Mouse (Mus musculus) right cerebral cortex, postnatal 10 days (tissue): ENCODE data around the gene Serpinb1b.
A peak's percentile ranks its signal among the peaks of the same experiment; 100 is the strongest.

Source experiments
- DNase-seq, 2 experiments: peaks; one replicate each; pipeline ENCODE4 v3.0.0; 2021; ENCODE audit warnings: low spot score in 2 of 2

Gene Serpinb1b

DNA sequence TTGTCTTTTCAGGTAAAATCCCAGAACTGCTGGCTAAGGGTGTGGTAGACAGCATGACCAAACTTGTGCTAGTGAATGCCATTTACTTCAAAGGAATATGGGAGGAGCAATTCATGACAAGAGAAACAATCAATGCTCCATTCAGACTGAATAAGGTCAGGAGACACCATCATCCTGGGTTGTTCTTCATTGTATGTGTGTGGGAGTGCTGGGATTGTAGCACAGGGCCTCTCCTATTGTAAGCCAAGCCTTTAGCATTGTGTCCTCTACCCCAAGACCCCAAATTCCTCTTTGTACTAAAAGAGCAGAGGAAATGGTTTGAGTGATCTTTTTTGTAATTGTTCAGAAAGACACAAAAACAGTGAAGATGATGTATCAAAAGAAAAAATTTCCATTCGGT is 12.9 kb downstream of the Serpinb1b start:
- no peak for DNase-seq

GRCm38 (mm10) chr13:33095575-33095974 is 17.2 kb downstream of the Serpinb1b start:
- DNase-seq: no peak

- DNase-seq: no peak
Observed at GRCm38 (mm10) chr13:33105626-33106025, 27.3 kb downstream of the Serpinb1b start.

DNA sequence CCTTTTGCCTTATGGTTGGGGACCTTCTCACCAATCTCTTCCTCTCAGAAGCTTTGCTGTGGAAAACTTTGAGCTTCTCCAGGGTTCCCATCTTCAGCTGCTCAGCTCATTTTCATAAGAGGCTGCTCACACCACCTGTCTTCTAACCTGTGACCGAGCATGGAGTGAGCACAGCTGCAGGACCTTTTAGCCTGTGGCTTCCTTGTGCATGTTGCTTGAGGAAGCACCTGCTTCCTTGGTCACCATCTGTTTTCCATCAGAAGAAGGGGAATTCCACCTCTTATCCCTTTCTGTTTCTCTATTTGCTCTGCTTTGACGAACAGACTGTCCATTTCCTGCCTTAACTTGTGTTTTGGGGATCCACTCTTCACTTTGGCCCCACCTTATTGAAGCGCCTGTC is 34.7 kb downstream of the Serpinb1b start:
- DNase-seq: no peak

- peak in 1 of 2 experiments; percentile 28 for DNase-seq
Observed at GRCm38 (mm10) chr13:33137717-33138116, 59.3 kb downstream of the Serpinb1b start.

- no peak for DNase-seq
Observed at GRCm38 (mm10) chr13:33141435-33141834, 63.1 kb downstream of the Serpinb1b start.
